Mouse (Mus musculus) megakaryocyte, embryonic 14.5 days (primary cell): ENCODE results near the gene Rassf3.

ENCODE experiments used
- FLI1 ChIP-seq: IDR thresholded peaks from 2 replicates; pipeline ENCODE4 v1.6.1; 2012; ENCODE audit warnings: low read length, inconsistent platforms, mixed read lengths
- GATA1 ChIP-seq: IDR thresholded peaks from 3 replicates; pipeline ENCODE4 v1.6.1; 2012; ENCODE audit warnings: mixed read lengths, low read length, inconsistent platforms, borderline replicate concordance

DNA sequence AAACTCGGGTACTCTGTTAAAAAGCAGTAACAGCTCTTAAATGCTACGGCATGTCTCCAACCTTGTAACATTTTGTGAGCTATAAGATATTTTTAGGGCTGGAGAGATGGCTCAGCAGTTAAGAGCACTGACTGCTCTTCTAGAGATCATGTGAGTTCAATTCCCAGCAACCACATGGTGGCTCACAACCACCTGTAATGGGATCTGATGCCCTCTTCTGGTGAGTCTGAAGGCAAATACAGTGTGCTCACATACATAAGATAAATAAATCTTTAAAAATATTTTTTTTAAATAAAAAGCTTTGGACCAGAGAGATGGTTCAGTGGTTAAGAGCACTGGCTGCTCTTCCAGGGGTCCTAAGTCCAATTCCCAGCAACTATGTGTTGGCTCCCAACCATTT, 115.8 kb downstream of the Rassf3 start:
- TF ChIP-seq GATA1 (no peak), FLI1 (no peak)
